Mouse (Mus musculus): Measurements from ENCODE around the gene Spsb1. TPM values are rescaled to one million over a fixed set of nuclear protein-coding genes. Genes with fewer than 3 reads are reported as not detected.

Spsb1 gene
- polyA plus RNA-seq, 1 experiment from 2014 or later = 5.8 TPM

DNA sequence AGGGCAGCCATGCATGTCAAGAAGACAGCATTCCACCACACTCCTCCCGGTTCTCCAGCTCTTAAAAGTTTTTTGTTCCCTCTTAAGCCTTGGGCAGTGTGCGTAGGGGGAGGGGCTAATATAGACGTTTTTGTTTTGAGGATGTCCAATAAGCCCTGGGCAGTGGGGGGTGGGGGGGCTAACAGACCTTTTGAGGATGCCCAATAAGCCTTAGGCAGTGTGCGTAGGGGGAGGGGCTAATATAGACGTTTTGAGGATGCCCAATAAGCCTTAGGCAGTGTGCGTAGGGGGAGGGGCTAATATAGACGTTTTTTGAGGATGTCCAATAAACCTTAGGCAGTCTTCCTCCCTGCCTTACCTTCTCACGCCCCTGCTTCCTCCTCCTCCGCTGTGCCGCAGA is 5.0 kb upstream of the Spsb1 start:
- Histone ChIP-seq H3K4me2 (ENCODE audit: low read length) (no peak overlapping the region), H3K36me3 (ENCODE audit: control insufficient read depth, insufficient read depth) (no peaks in the 10 kb centered on the region), H3K9me3 (ENCODE audit: control insufficient read depth, low read length) (no peaks in the 10 kb centered on the region), H3K27me3 (replicated peaks; ENCODE audit: control insufficient read depth, insufficient read depth, low read length) (peaks cover 14% of the 10 kb centered on the region), H3K27ac (ENCODE audit: low read length) (no peak overlapping the region), H3K4me1 (replicated peaks; ENCODE audit: control insufficient read depth, insufficient read depth, low read length) (peaks cover 3% of the 10 kb centered on the region), H3K4me3 (replicated peaks; ENCODE audit: low read length) (no peak overlapping the region), H3K9ac (replicated peaks; ENCODE audit: low read depth, low read length) (no peak overlapping the region)
- WGBS = 58% methylated on average over 10 of the region's 10 CpGs
- ATAC-seq = no peak

DNA sequence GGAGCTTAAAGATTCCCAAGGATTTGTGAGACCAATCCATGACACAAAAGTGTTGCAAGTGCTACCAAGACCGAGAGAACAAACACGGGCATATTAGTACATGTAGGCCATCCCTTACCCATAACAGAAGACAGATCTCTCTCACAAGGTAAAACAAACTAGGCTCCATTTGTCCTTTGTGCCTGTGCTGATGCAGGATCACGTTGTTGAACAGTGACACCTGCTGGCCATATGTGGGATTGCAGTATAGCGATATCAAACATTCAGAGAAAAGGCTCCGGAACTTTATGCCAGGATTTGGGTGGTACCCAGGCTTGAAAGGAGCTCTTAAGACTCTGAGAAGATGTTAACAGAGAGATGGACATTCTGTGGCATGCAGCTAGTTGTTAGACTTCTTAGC is 3.7 kb upstream of the Spsb1 start:
- no peak for ATAC-seq
- H3K36me3 ChIP-seq (ENCODE audit: control insufficient read depth, insufficient read depth) = no peaks in the 10 kb centered on the region

DNA sequence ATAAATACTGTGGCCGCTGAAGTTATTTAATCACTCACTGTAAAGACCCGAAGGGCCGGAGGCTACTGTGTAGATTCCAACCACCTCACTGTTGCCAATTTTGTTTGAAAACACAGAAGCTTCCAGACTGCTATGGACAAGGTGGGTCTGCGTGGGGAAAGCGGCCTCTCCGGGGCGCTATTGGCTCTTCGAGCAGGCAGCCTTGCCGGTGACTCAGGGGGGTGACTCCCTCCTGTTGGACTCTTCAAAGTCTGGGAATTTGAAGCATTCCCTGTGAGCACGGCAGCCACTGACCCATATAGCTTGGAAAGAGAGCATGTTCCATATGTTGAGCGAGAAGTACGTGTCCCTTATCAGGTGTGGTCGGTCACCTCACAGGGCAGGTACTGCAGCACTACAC is 1.2 kb upstream of the Spsb1 start:
- H3K27ac ChIP-seq (ENCODE audit: low read length) = no peak overlapping the region
- ATAC-seq = no peak
- peaks cover 19% of the 10 kb centered on the region for H3K27me3 ChIP-seq (replicated peaks; ENCODE audit: control insufficient read depth, insufficient read depth, low read length)
- 47% methylated on average over 13 of the region's 13 CpGs for WGBS
- H3K36me3 ChIP-seq (ENCODE audit: control insufficient read depth, insufficient read depth) = no peaks in the 10 kb centered on the region
- no peak overlapping the region for H3K4me2 ChIP-seq (ENCODE audit: low read length)
- H3K9ac ChIP-seq (replicated peaks; ENCODE audit: low read depth, low read length) = no peak overlapping the region
- no peak overlapping the region for H3K4me3 ChIP-seq (replicated peaks; ENCODE audit: low read length)
- peaks cover 24% of the 10 kb centered on the region for H3K4me1 ChIP-seq (replicated peaks; ENCODE audit: control insufficient read depth, insufficient read depth, low read length)
- no peaks in the 10 kb centered on the region for H3K9me3 ChIP-seq (ENCODE audit: control insufficient read depth, low read length)

More for the DNA sequence above, 3.7 kb upstream of the Spsb1 start:
- Histone ChIP-seq H3K4me3 (replicated peaks; ENCODE audit: low read length) (no peak overlapping the region), H3K4me1 (replicated peaks; ENCODE audit: control insufficient read depth, insufficient read depth, low read length) (peaks cover 8% of the 10 kb centered on the region), H3K27me3 (replicated peaks; ENCODE audit: control insufficient read depth, insufficient read depth, low read length) (peaks cover 14% of the 10 kb centered on the region), H3K9ac (replicated peaks; ENCODE audit: low read depth, low read length) (no peak overlapping the region), H3K4me2 (ENCODE audit: low read length) (no peak overlapping the region), H3K27ac (ENCODE audit: low read length) (no peak overlapping the region), H3K9me3 (ENCODE audit: control insufficient read depth, low read length) (no peaks in the 10 kb centered on the region)
- 5% methylated on average over 5 of the region's 5 CpGs for WGBS

DNA sequence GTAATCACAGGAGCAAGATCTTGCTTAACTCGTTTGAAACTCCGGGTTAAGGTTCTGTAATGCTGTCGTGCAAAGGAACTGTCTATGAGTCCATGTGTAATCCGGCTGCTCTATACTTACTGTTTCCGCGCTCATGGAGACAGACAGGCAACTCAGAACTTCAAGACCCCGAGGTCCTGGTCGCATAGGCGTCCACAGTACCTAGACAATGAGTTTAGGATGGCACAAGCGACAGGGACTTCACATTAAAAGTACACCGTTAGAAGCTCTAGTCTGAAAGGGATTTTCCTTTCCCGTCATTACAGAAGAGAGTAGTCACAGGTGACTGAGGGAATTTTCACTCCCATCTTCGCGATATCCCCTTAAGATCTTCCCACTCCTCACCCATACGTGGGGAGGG is 788 bp upstream of the Spsb1 start:
- WGBS = 15% methylated on average over 15 of the region's 15 CpGs
- H3K4me2 ChIP-seq (ENCODE audit: low read length) = peak overlapping the region; percentile 97; the same call in 1 of the 2 replicates
- H3K4me1 ChIP-seq (replicated peaks; ENCODE audit: control insufficient read depth, insufficient read depth, low read length) = peaks cover 24% of the 10 kb centered on the region
- H3K9ac ChIP-seq (replicated peaks; ENCODE audit: low read depth, low read length) = no peak overlapping the region
- no peaks in the 10 kb centered on the region for H3K9me3 ChIP-seq (ENCODE audit: control insufficient read depth, low read length)
- no peak for ATAC-seq
- H3K27me3 ChIP-seq (replicated peaks; ENCODE audit: control insufficient read depth, insufficient read depth, low read length) = peaks cover 19% of the 10 kb centered on the region
- no peaks in the 10 kb centered on the region for H3K36me3 ChIP-seq (ENCODE audit: control insufficient read depth, insufficient read depth)
- no peak overlapping the region for H3K27ac ChIP-seq (ENCODE audit: low read length)
- no peak overlapping the region; the same call in 1 of the 2 replicates for H3K4me3 ChIP-seq (replicated peaks; ENCODE audit: low read length)

DNA sequence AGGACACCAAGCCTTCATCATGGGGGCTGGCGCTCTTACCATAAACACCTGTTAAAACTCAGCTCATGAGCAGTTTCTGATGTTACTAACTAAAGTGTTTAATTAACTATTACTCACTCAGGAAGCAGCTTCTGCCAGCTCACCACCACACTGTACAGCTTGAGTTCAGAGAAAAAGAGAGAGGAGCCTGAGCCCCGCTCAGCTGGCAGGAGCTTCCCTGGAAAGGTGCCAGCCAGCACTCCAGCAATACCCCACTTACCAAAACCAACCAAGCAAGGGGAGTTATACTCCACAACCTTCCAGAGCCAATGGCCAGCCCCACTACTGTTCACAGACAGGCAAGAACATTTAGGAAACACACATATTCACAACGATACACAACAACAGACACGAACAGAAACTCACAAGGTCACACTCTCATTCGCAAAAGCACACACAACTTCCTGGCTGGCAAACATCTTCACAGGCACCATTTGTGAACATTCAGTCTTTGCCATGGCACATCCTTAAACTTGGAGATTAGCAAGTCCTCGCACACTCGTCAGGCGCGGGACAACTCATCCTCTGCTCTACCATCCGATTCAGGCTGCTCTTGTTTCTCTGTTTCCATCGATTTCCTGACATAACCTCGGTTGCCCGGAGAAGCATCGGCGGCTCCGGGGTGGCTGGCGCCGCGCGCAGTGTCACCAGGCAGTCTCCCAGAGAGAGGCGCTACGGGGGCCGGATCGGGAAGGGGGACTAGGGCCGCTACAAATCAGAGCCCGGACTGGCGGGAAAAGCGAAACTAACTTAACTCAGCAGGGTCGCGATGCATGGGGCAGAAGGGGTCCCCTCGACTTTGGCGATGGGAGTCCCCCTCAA is 992 bp downstream of the Spsb1 start:
- Histone ChIP-seq H3K4me2 (ENCODE audit: low read length) (peak overlapping the region; percentile 97), H3K27me3 (replicated peaks; ENCODE audit: control insufficient read depth, insufficient read depth, low read length) (peaks cover 19% of the 10 kb centered on the region), H3K9me3 (ENCODE audit: control insufficient read depth, low read length) (no peaks in the 10 kb centered on the region), H3K9ac (replicated peaks; ENCODE audit: low read depth, low read length) (peak overlapping the region; percentile 64), H3K36me3 (ENCODE audit: control insufficient read depth, insufficient read depth) (no peaks in the 10 kb centered on the region), H3K4me1 (replicated peaks; ENCODE audit: control insufficient read depth, insufficient read depth, low read length) (peaks cover 29% of the 10 kb centered on the region), H3K4me3 (replicated peaks; ENCODE audit: low read length) (peak overlapping the region; percentile 60), H3K27ac (ENCODE audit: low read length) (no peak overlapping the region)
- 5% methylated on average over 32 of the region's 32 CpGs for WGBS
- ATAC-seq = peak; percentile 18; the same call in 1 of the 2 replicates

DNA sequence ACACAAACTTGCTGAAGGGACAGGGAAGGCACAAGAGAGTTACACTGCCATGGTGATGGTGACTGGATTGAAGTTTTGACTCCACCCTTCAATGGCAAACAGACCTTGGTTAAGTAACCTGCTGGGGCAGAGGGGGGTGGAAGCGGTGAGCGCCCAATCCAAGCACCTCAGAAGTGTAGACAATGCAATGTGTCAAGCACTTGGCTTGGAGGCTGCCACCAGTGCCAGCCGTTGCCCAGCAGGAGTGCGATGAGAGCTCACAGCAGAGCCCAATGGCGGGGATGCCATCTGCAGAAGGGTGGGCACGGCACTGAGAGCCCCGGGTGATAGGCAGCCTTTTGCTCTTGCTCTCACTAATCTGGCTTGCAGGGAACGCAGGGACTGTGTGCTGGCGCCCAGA is 2.6 kb downstream of the Spsb1 start:
- no peak overlapping the region for H3K27ac ChIP-seq (ENCODE audit: low read length)
- H3K4me2 ChIP-seq (ENCODE audit: low read length) = no peak overlapping the region
- H3K9ac ChIP-seq (replicated peaks; ENCODE audit: low read depth, low read length) = no peak overlapping the region
- H3K9me3 ChIP-seq (ENCODE audit: control insufficient read depth, low read length) = no peaks in the 10 kb centered on the region
- H3K4me1 ChIP-seq (replicated peaks; ENCODE audit: control insufficient read depth, insufficient read depth, low read length) = peaks cover 29% of the 10 kb centered on the region
- H3K36me3 ChIP-seq (ENCODE audit: control insufficient read depth, insufficient read depth) = no peaks in the 10 kb centered on the region
- WGBS = 65% methylated on average over 9 of the region's 9 CpGs
- no peak overlapping the region for H3K4me3 ChIP-seq (replicated peaks; ENCODE audit: low read length)
- H3K27me3 ChIP-seq (replicated peaks; ENCODE audit: control insufficient read depth, insufficient read depth, low read length) = peaks cover 19% of the 10 kb centered on the region
- peak; percentile 23 for ATAC-seq

DNA sequence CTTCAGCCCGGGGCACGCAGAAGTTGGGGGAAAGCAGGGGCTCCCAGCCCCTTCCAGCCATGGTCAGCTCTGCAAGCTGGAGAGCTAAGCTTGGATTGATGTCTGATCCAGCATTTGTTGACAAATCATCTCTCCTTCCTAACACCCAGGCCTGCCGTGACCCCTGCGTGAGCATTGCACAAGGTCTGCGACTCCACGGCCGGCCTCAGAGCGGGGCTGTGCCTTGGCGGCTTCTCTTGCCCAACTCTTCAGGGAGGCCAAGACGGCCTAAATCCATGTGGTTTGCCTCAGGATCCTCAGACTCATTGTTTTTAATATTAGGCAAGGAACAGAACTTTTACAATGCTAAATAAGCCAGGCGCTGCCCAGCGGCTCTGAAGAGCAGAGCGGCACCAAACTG is 3.6 kb downstream of the Spsb1 start:
- no peak for ATAC-seq
- Histone ChIP-seq H3K4me1 (replicated peaks; ENCODE audit: control insufficient read depth, insufficient read depth, low read length) (peaks cover 29% of the 10 kb centered on the region), H3K36me3 (ENCODE audit: control insufficient read depth, insufficient read depth) (no peaks in the 10 kb centered on the region)

DNA sequence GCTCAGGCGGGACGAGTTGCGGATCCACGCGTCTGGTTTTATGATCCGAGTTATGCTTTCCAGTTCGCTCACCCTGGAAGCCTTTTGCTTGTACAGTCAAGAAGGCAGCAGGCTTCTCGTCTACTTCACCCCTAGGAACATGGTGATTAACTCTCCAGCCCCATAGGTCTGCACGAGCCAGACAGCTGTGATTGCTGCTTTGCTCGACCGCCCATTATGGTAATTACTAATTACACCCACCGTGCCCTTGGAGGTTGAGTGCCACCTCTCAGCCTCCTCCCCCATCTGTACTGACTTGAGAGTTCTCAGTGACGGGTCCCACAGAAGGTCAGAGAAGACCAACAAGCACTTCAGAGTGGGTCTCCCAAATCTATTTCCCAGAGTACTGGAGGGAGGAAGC is 5.2 kb downstream of the Spsb1 start:
- Histone ChIP-seq H3K4me1 (replicated peaks; ENCODE audit: control insufficient read depth, insufficient read depth, low read length) (peaks cover 26% of the 10 kb centered on the region), H3K9me3 (ENCODE audit: control insufficient read depth, low read length) (no peaks in the 10 kb centered on the region), H3K9ac (replicated peaks; ENCODE audit: low read depth, low read length) (no peak overlapping the region), H3K36me3 (ENCODE audit: control insufficient read depth, insufficient read depth) (no peaks in the 10 kb centered on the region), H3K27me3 (replicated peaks; ENCODE audit: control insufficient read depth, insufficient read depth, low read length) (peaks cover 5% of the 10 kb centered on the region; the same call in 1 of the 2 replicates), H3K4me3 (replicated peaks; ENCODE audit: low read length) (no peak overlapping the region), H3K27ac (ENCODE audit: low read length) (no peak overlapping the region), H3K4me2 (ENCODE audit: low read length) (no peak overlapping the region)
- WGBS = 64% methylated on average over 13 of the region's 13 CpGs
- no peak for ATAC-seq

More for the DNA sequence above, 3.6 kb downstream of the Spsb1 start:
- Histone ChIP-seq H3K9ac (replicated peaks; ENCODE audit: low read depth, low read length) (no peak overlapping the region), H3K4me2 (ENCODE audit: low read length) (no peak overlapping the region), H3K9me3 (ENCODE audit: control insufficient read depth, low read length) (no peaks in the 10 kb centered on the region), H3K4me3 (replicated peaks; ENCODE audit: low read length) (no peak overlapping the region), H3K27ac (ENCODE audit: low read length) (no peak overlapping the region), H3K27me3 (replicated peaks; ENCODE audit: control insufficient read depth, insufficient read depth, low read length) (peaks cover 11% of the 10 kb centered on the region)
- whole genome bisulfite sequencing = 89% methylated on average over 13 of the region's 13 CpGs

DNA sequence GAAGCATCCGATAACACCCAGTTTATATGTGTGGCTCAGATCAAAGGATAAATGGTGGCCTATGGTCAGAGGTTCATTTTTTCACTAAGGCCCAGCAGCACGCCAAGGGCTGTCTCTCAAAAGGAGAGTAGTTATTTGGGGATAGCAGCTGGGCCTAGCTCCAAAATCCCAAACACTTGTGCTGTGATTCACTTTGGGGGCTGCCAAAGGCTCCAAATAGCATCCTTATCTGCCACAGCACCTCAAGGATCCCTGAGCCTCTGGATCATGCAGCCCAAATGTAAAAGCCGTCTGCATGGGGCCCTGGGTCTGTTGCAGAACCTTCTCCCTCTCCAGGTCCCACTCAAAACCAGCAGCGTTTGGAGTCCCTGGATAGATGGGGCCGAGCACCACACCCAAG is 6.7 kb downstream of the Spsb1 start:
- H3K4me1 ChIP-seq (replicated peaks; ENCODE audit: control insufficient read depth, insufficient read depth, low read length) = peaks cover 25% of the 10 kb centered on the region
- no peak overlapping the region for H3K4me3 ChIP-seq (replicated peaks; ENCODE audit: low read length)
- H3K27ac ChIP-seq (ENCODE audit: low read length) = no peak overlapping the region
- peaks cover 4% of the 10 kb centered on the region; the same call in 1 of the 2 replicates for H3K27me3 ChIP-seq (replicated peaks; ENCODE audit: control insufficient read depth, insufficient read depth, low read length)
- H3K9ac ChIP-seq (replicated peaks; ENCODE audit: low read depth, low read length) = no peak overlapping the region
- no peaks in the 10 kb centered on the region for H3K36me3 ChIP-seq (ENCODE audit: control insufficient read depth, insufficient read depth)
- H3K4me2 ChIP-seq (ENCODE audit: low read length) = no peak overlapping the region
- WGBS = 89% methylated on average over 5 of the region's 5 CpGs
- H3K9me3 ChIP-seq (ENCODE audit: control insufficient read depth, low read length) = no peaks in the 10 kb centered on the region
- ATAC-seq = no peak
